Comparison of ENCODE assay signal across 10 mouse cellular contexts in genomic region chr17:35219601-35220041, GRCm38 (mm10). TPM values are rescaled to one million over a fixed set of nuclear protein-coding genes. Genes with fewer than 3 reads are reported as not detected.
DNase-seq lines count a peak whose midpoint lies in the region; ATAC-seq lines count a peak whose summit lies in the region.
"Had no signal": no experiment of that assay in that cellular context is flagged by ENCODE, and none has a peak within 500 bp of the region (broad histone marks: within the 10 kb centered on the region; RNA-seq: fewer than 3 reads in every experiment).

No protein-coding gene starts in this region.

- no peaks in the 10 kb centered on the region for H3K9me3 ChIP-seq in heart, embryonic 14.5 days (ENCODE audit: control insufficient read depth, low read length)
- no peaks in the 10 kb centered on the region for H3K9me3 ChIP-seq in hindbrain, embryonic 10.5 days
- H3K9me3 ChIP-seq: midbrain, embryonic 12.5 days had no signal

- H3K27ac ChIP-seq in heart, embryonic 14.5 days (replicated peaks in 1 of 2; ENCODE audit: control insufficient read depth in 1 of 2, insufficient read depth in 1 of 2, low read depth in 2 of 2, low read length in 2 of 2): peak overlapping the region in 1 of 2 experiments; percentile 72; a peak in 2 of 4 replicates
- H3K27ac ChIP-seq in hindbrain, embryonic 10.5 days: no peak overlapping the region

- 58% methylated on average over 6 of the region's 6 CpGs for WGBS in heart, embryonic 14.5 days
- 88% methylated on average over 6 of the region's 6 CpGs for WGBS in hindbrain, embryonic 10.5 days

- no peak overlapping the region for H3K4me3 ChIP-seq in heart, embryonic 14.5 days (ENCODE audit: control insufficient read depth in 1 of 2, insufficient read depth in 1 of 2, low read depth in 1 of 2, low read length in 2 of 2)
- H3K4me3 ChIP-seq in hindbrain, embryonic 10.5 days: no peak overlapping the region
- H3K4me3 ChIP-seq: midbrain, embryonic 12.5 days had no signal

- H3K36me3 ChIP-seq in heart, embryonic 14.5 days (ENCODE audit: control insufficient read depth, insufficient read depth, low read length): peaks cover 36% of the 10 kb centered on the region
- H3K36me3 ChIP-seq in hindbrain, embryonic 10.5 days: peaks cover 48% of the 10 kb centered on the region

- no peaks in the 10 kb centered on the region for H3K27me3 ChIP-seq in heart, embryonic 14.5 days (ENCODE audit: control insufficient read depth, insufficient read depth, low read length)
- no peaks in the 10 kb centered on the region for H3K27me3 ChIP-seq in hindbrain, embryonic 10.5 days (ENCODE audit: insufficient read depth, poor library complexity, severe bottlenecking)
- H3K27me3 ChIP-seq: midbrain, embryonic 12.5 days had no signal

- peak; percentile 36 for DNase-seq in layer of hippocampus, adult 11-12 months (ENCODE audit: low spot score)
- no peak for DNase-seq in layer of hippocampus, postnatal 36 days
- DNase-seq in R1 (ENCODE audit: low read depth, low spot score): peak; percentile 13
- no peak for DNase-seq in testis, postnatal 10 days (ENCODE audit: low spot score)
- no peak for DNase-seq in gastrocnemius, postnatal 25 days
- no peak for DNase-seq in hindbrain, embryonic 10.5 days (ENCODE audit: low spot score)

- peaks cover 10 to 20% of the 10 kb centered on the region in 2 experiments for H3K4me1 ChIP-seq in heart, embryonic 14.5 days (ENCODE audit: control insufficient read depth in 2 of 2, insufficient read depth in 2 of 2, low read length in 2 of 2)
- peaks cover 9% of the 10 kb centered on the region; the same call in 1 of the 2 replicates for H3K4me1 ChIP-seq in hindbrain, embryonic 10.5 days (replicated peaks)
- H3K4me1 ChIP-seq: midbrain, embryonic 12.5 days had no signal

- H3K9ac ChIP-seq in heart, embryonic 14.5 days (ENCODE audit: low read length): no peak overlapping the region
- H3K9ac ChIP-seq: midbrain, embryonic 12.5 days had no signal

- no peak overlapping the region for H3K4me2 ChIP-seq in heart, embryonic 14.5 days (ENCODE audit: low read length)
- H3K4me2 ChIP-seq: midbrain, embryonic 12.5 days had no signal

- ATAC-seq in heart, embryonic 14.5 days (ENCODE audit: insufficient number of reproducible peaks, insufficient read depth, low FRiP score, low read depth): 0 out of 2 replicates have a peak, but pooled peaks have one; percentile 1
- ATAC-seq in neutrophil, adult 5-6 weeks (ENCODE audit: extremely low read depth, insufficient number of reproducible peaks, low FRiP score, poor library complexity, severe bottlenecking): peak; percentile 37; the same call in 1 of the 2 replicates
- ATAC-seq: intestine, postnatal 0 days had no signal

RNA-seq across cellular contexts. Expression of gene Gm16181, which starts 1.0 kb away (rescaled TPM):
- not detected for total RNA-seq in layer of hippocampus, postnatal 36 days (2021)
- 0.69 TPM in 1 of 2 replicates, not detected in the other for polyA plus RNA-seq in heart, embryonic 14.5 days (2014; fragmentation: Nextera tagmentation; extraction: Ambion mirVana)
- total RNA-seq in neutrophil, adult 5-6 weeks (2017): 2.1 TPM in 1 of 2 replicates, not detected in the other
- under 1 TPM in 1 of 2 experiments, not detected in 1; 0.70 TPM for total RNA-seq in gastrocnemius, postnatal 25 days (2021)
- polyA plus RNA-seq in hindbrain, embryonic 10.5 days (2016; fragmentation: Nextera tagmentation; extraction: Ambion mirVana): 0.42 and 0.46 TPM in 2 replicates

RNA-seq across cellular contexts. Expression of gene Atp6v1g2, which starts 13.8 kb away (rescaled TPM):
- 100 to 1,000 TPM; 602 to 647 TPM for total RNA-seq in layer of hippocampus, postnatal 36 days (2021)
- 10.7 and 14.3 TPM in 2 replicates for polyA plus RNA-seq in heart, embryonic 14.5 days (2014; fragmentation: Nextera tagmentation; extraction: Ambion mirVana)
- 5.0 and 6.5 TPM in 2 replicates for total RNA-seq in neutrophil, adult 5-6 weeks (2017)
- total RNA-seq in gastrocnemius, postnatal 25 days (2021): 1 to 10 TPM; 1.9 to 2.3 TPM
- polyA plus RNA-seq in hindbrain, embryonic 10.5 days (2016; fragmentation: Nextera tagmentation; extraction: Ambion mirVana): 7.6 and 12.9 TPM in 2 replicates

RNA-seq across cellular contexts. Expression of gene Lta, which starts 14.5 kb away (rescaled TPM):
- under 1 TPM; 0.28 to 0.42 TPM for total RNA-seq in layer of hippocampus, postnatal 36 days (2021)
- polyA plus RNA-seq in heart, embryonic 14.5 days (2014; fragmentation: Nextera tagmentation; extraction: Ambion mirVana): not detected in 2 replicates
- total RNA-seq in neutrophil, adult 5-6 weeks (2017): 6.6 and 9.9 TPM in 2 replicates
- under 1 TPM in 1 of 2 experiments, not detected in 1; 0.32 TPM for total RNA-seq in gastrocnemius, postnatal 25 days (2021)
- not detected in 2 replicates for polyA plus RNA-seq in hindbrain, embryonic 10.5 days (2016; fragmentation: Nextera tagmentation; extraction: Ambion mirVana)
- polyA plus RNA-seq: midbrain, embryonic 12.5 days had no signal

RNA-seq across cellular contexts. Expression of gene Nfkbil1, which starts 16.0 kb away (rescaled TPM):
- total RNA-seq in layer of hippocampus, postnatal 36 days (2021): 10 to 100 TPM; 13.3 to 13.6 TPM
- polyA plus RNA-seq in heart, embryonic 14.5 days (2014; fragmentation: Nextera tagmentation; extraction: Ambion mirVana): 3.1 and 4.2 TPM in 2 replicates
- total RNA-seq in neutrophil, adult 5-6 weeks (2017): 10.8 and 11.3 TPM in 2 replicates
- 1 to 10 TPM; 5.6 to 6.8 TPM for total RNA-seq in gastrocnemius, postnatal 25 days (2021)
- polyA plus RNA-seq in hindbrain, embryonic 10.5 days (2016; fragmentation: Nextera tagmentation; extraction: Ambion mirVana): 10.2 and 11.6 TPM in 2 replicates

RNA-seq across cellular contexts. Expression of gene Tnf, which starts 17.8 kb away (rescaled TPM):
- not detected for total RNA-seq in layer of hippocampus, postnatal 36 days (2021)
- polyA plus RNA-seq in heart, embryonic 14.5 days (2014; fragmentation: Nextera tagmentation; extraction: Ambion mirVana): not detected in 2 replicates
- total RNA-seq in neutrophil, adult 5-6 weeks (2017): 16.4 and 18.2 TPM in 2 replicates
- under 1 TPM in 1 of 2 experiments, not detected in 1; 0.18 TPM for total RNA-seq in gastrocnemius, postnatal 25 days (2021)
- polyA plus RNA-seq in hindbrain, embryonic 10.5 days (2016; fragmentation: Nextera tagmentation; extraction: Ambion mirVana): not detected in 2 replicates
- polyA plus RNA-seq: midbrain, embryonic 12.5 days had no signal

Comparison
In these comparisons a context has a peak if more than half of its experiments do, and no peak if none do; other contexts are left out.
1. DNase-seq: peak in layer of hippocampus, adult 11-12 months (single experiment) and R1 (single experiment); none in layer of hippocampus, postnatal 36 days (0 of 2), testis, postnatal 10 days (single experiment), gastrocnemius, postnatal 25 days (single experiment) and hindbrain, embryonic 10.5 days (single experiment).
2. RNA of gene Atp6v1g2, which starts 13.8 kb away (total RNA-seq): 602 to 647 TPM in layer of hippocampus, postnatal 36 days; 5.0 to 6.5 TPM in neutrophil, adult 5-6 weeks and 1.9 to 2.3 TPM in gastrocnemius, postnatal 25 days; every median in the first group is over 10 times any median in the second.